Mouse (Mus musculus) hindbrain, embryonic 12.5 days (tissue): ENCODE measurements around the gene Rasd1. TPM values are rescaled to one million over a fixed set of nuclear protein-coding genes. Genes with fewer than 3 reads are reported as not detected.

Experiments used
- ATAC-seq: fragments of 200-750 bp; cut with Nextera tagmentation; 2 replicates; pipeline ENCODE4 v1.8.0; 2017; ENCODE audit warnings: moderate TSS enrichment; ENCODE audit not compliant: low FRiP score
- H3K27ac ChIP-seq: fragments of 300-500 bp; sonication (generic); 2 replicates; pipeline ENCODE4 v1.5.1; 2016; ENCODE audit warnings: mild to moderate bottlenecking
- H3K27me3 ChIP-seq: fragments of 300-500 bp; sonication (generic); 2 replicates; pipeline ENCODE4 v1.6.1; 2016; ENCODE audit warnings: mild to moderate bottlenecking
- H3K36me3 ChIP-seq: fragments of 300-500 bp; sonication (generic); 2 replicates; pipeline ENCODE4 v1.6.1; 2016; ENCODE audit warnings: mild to moderate bottlenecking
- H3K4me1 ChIP-seq: fragments of 300-500 bp; sonication (generic); 2 replicates; pipeline ENCODE4 v1.6.1; 2016
- H3K4me2 ChIP-seq: fragments of 300-500 bp; sonication (generic); replicated peaks from 2 replicates; pipeline ENCODE4 v1.6.1; 2016; ENCODE audit warnings: mild to moderate bottlenecking
- H3K4me3 ChIP-seq: fragments of 300-500 bp; sonication (generic); 2 replicates; pipeline ENCODE4 v1.5.1; 2016; ENCODE audit warnings: mild to moderate bottlenecking
- H3K9ac ChIP-seq: fragments of 300-500 bp; sonication (generic); 2 replicates; pipeline ENCODE4 v1.6.1; 2016; ENCODE audit warnings: mild to moderate bottlenecking, moderate library complexity
- H3K9me3 ChIP-seq: fragments of 300-500 bp; sonication (generic); replicated peaks from 2 replicates; pipeline ENCODE4 v1.6.1; 2016; ENCODE audit warnings: mild to moderate bottlenecking
- WGBS: fragments of 180-500 bp; shearing (Covaris S2); methylation state at CpG from one replicate; pipeline ENCODE4 v1.1.7; 2016; 5-methylcytosine and 5-hydroxymethylcytosine counted together
- polyA plus RNA-seq: library from polyadenylated mRNA; unstranded; fragments of >200 nt; fragmentation: Nextera tagmentation; extraction: Ambion mirVana; gene quantifications from 2 replicates; pipeline ENCODE4 v1.2.1, GENCODE M21; 2016

The Rasd1 gene
- polyA plus RNA-seq, 1 experiment from 2014 or later: 1.5 TPM

- 33% methylated on average over 4 of the region's 4 CpGs for WGBS
These were observed 34.7 kb downstream of the Rasd1 start for GRCm38 (mm10) chr11:59930031-59930430.

DNA sequence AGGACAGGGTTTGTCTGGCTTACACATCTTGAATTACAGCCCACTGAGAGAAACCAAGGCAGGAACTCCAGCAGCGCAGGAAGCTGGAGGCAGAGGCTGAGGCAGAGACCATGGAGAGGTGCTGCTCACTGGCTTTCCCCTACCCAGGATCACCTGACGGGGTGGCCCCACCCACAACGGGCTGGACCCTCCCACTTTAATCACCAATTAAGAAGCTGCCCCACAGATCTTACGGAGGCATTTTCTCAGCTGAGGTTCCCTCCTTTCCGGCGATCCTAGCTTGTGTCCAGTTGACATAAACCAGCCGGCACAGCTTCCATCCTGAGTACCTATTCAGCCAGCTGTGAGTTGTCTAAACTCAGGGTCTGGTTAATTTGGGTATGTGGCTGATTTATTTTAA is 43.5 kb downstream of the Rasd1 start:
- no peaks in the 10 kb centered on the region for H3K27me3 ChIP-seq
- no peak overlapping the region for H3K9ac ChIP-seq
- H3K9me3 ChIP-seq: no peaks in the 10 kb centered on the region
- no peak for ATAC-seq
- no peak overlapping the region for H3K4me3 ChIP-seq
- no peak overlapping the region for H3K27ac ChIP-seq
- 24% methylated on average over 7 of the region's 7 CpGs for WGBS
- H3K4me1 ChIP-seq: no peaks in the 10 kb centered on the region
- no peak overlapping the region; the same call in 1 of the 2 replicates for H3K4me2 ChIP-seq
- H3K36me3 ChIP-seq: no peaks in the 10 kb centered on the region

More at GRCm38 (mm10) chr11:59930031-59930430, 34.7 kb downstream of the Rasd1 start:
- no peak overlapping the region for H3K4me3 ChIP-seq
- H3K4me1 ChIP-seq: no peaks in the 10 kb centered on the region
- H3K36me3 ChIP-seq: no peaks in the 10 kb centered on the region
- ATAC-seq: no peak
- H3K4me2 ChIP-seq: no peak overlapping the region
- H3K27ac ChIP-seq: no peak overlapping the region
- H3K9ac ChIP-seq: no peak overlapping the region
- peaks cover 9% of the 10 kb centered on the region for H3K27me3 ChIP-seq
- H3K9me3 ChIP-seq: no peaks in the 10 kb centered on the region

GRCm38 (mm10) chr11:59920331-59920730 is 44.4 kb downstream of the Rasd1 start:
- 85% methylated on average over 5 of the region's 5 CpGs for WGBS

GRCm38 (mm10) chr11:59919401-59919800 is 45.3 kb downstream of the Rasd1 start:
- H3K27me3 ChIP-seq: no peaks in the 10 kb centered on the region
- no peaks in the 10 kb centered on the region for H3K9me3 ChIP-seq
- H3K4me3 ChIP-seq: no peak overlapping the region
- no peak overlapping the region for H3K9ac ChIP-seq
- no peak for ATAC-seq
- H3K4me1 ChIP-seq: no peaks in the 10 kb centered on the region
- no peaks in the 10 kb centered on the region for H3K36me3 ChIP-seq
- H3K27ac ChIP-seq: no peak overlapping the region
- 73% methylated on average over 3 of the region's 3 CpGs for WGBS
- H3K4me2 ChIP-seq: no peak overlapping the region

More at GRCm38 (mm10) chr11:59920331-59920730, 44.4 kb downstream of the Rasd1 start:
- no peak overlapping the region for H3K9ac ChIP-seq
- ATAC-seq: no peak
- no peaks in the 10 kb centered on the region for H3K27me3 ChIP-seq
- no peak overlapping the region for H3K4me3 ChIP-seq
- H3K36me3 ChIP-seq: no peaks in the 10 kb centered on the region
- no peaks in the 10 kb centered on the region for H3K4me1 ChIP-seq
- no peak overlapping the region for H3K27ac ChIP-seq
- H3K9me3 ChIP-seq: no peaks in the 10 kb centered on the region
- H3K4me2 ChIP-seq: no peak overlapping the region

- Histone ChIP-seq H3K9ac (no peak overlapping the region), H3K27ac (no peak overlapping the region), H3K4me1 (no peaks in the 10 kb centered on the region), H3K4me3 (no peak overlapping the region), H3K27me3 (no peaks in the 10 kb centered on the region), H3K36me3 (no peaks in the 10 kb centered on the region), H3K9me3 (no peaks in the 10 kb centered on the region), H3K4me2 (no peak overlapping the region)
- WGBS: 56% methylated on average over 4 of the region's 4 CpGs
- no peak for ATAC-seq
These were observed 46.7 kb downstream of the Rasd1 start for GRCm38 (mm10) chr11:59918014-59918413.

DNA sequence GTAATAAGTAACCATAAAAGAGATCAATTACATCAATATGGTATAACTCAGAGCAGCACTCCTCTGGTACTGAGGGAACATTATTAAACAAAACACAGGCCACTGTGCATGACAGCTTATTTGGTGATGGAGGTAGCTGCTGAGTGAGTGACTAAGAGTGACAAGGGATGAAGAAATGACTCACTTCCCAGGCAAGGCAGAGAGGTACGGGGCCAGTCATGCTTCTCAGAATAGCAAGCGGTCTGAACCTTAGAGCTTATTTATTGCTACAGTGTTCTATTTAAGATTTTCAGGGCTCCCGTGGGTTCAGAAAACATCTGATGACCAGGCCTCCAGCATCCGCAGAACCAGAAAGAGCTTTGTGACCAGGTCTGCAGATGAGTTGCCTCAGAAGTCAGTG is 51.0 kb downstream of the Rasd1 start:
- WGBS: 88% methylated on average over 4 of the region's 4 CpGs
- Histone ChIP-seq H3K4me3 (no peak overlapping the region), H3K36me3 (no peaks in the 10 kb centered on the region), H3K27ac (no peak overlapping the region), H3K4me2 (no peak overlapping the region), H3K9ac (no peak overlapping the region), H3K27me3 (no peaks in the 10 kb centered on the region), H3K9me3 (no peaks in the 10 kb centered on the region), H3K4me1 (no peaks in the 10 kb centered on the region)
- ATAC-seq: no peak

Other genes starting within 250 kb of the Rasd1 start
- gene Pld6, start 177.3 kb downstream of the Rasd1 start, polyA plus RNA-seq: 1.2 and 1.5 TPM in 2 replicates
- 34.1 and 36.2 TPM in 2 replicates for gene Flcn, start 154.9 kb downstream of the Rasd1 start, polyA plus RNA-seq
- gene Nt5m, start 125.5 kb downstream of the Rasd1 start, polyA plus RNA-seq: 44.1 and 47.7 TPM in 2 replicates
- gene Cops3, start 125.1 kb downstream of the Rasd1 start, polyA plus RNA-seq: 205 and 207 TPM in 2 replicates
- 34.7 and 36.6 TPM in 2 replicates for gene Med9, start 16.7 kb downstream of the Rasd1 start, polyA plus RNA-seq
- 5.7 and 7.1 TPM in 2 replicates for gene Pemt, start 81.5 kb upstream of the Rasd1 start, polyA plus RNA-seq
- 40.2 and 43.0 TPM in 2 replicates for gene Rai1, start 140.1 kb upstream of the Rasd1 start, polyA plus RNA-seq